Mouse (Mus musculus) olfactory bulb, adult 2 months (tissue): ENCODE data around the gene Ube3b. TPM values are rescaled to one million over a fixed set of nuclear protein-coding genes. Genes with fewer than 3 reads are reported as not detected.

Experiments
- H3K27ac ChIP-seq: fragments of 200-500 bp; 2 replicates; pipeline ENCODE4 v1.5.1; 2012; ENCODE audit warnings: low read depth, low read length; ENCODE audit not compliant: insufficient read depth
- H3K4me1 ChIP-seq: fragments of 200-500 bp; 2 replicates; pipeline ENCODE4 v1.6.1; 2012; ENCODE audit warnings: low read length; ENCODE audit not compliant: control insufficient read depth, insufficient read depth
- H3K4me3 ChIP-seq: fragments of 200-500 bp; 2 replicates; pipeline ENCODE4 v1.5.1; 2012; ENCODE audit warnings: mild to moderate bottlenecking, low read depth, low read length, moderate library complexity; ENCODE audit not compliant: insufficient read depth
- CTCF ChIP-seq: fragments of 200-500 bp; IDR thresholded peaks from 2 replicates; pipeline ENCODE4 v1.5.1; 2012; ENCODE audit warnings: low read depth, mild to moderate bottlenecking, low read length, moderate library complexity; ENCODE audit not compliant: insufficient read depth
- POLR2A ChIP-seq: fragments of 200-500 bp; IDR thresholded peaks from 2 replicates; pipeline ENCODE4 v1.6.1; 2012; ENCODE audit warnings: mild to moderate bottlenecking, low read depth, low read length, moderate library complexity; ENCODE audit not compliant: insufficient read depth
- WGBS: fragments of 180-500 bp; shearing (Covaris S2); methylation state at CpG from one replicate; pipeline ENCODE4 v1.1.7; 2018; 5-methylcytosine and 5-hydroxymethylcytosine counted together
- polyA plus RNA-seq: library from polyadenylated mRNA; stranded (reverse); fragments of >200 nt; gene quantifications from 2 replicates; pipeline ENCODE4 v1.2.4, GENCODE M21; 2012; ENCODE audit warnings: low replicate concordance; ENCODE audit not compliant: missing spikeins, insufficient read depth, insufficient read length

Ube3b gene
- polyA plus RNA-seq, 1 experiment: 59.2 TPM

GRCm38 (mm10) chr5:114428621-114429020 lies 48.2 kb downstream of the Ube3b start:
- Histone ChIP-seq H3K27ac (no peak overlapping the region), H3K4me3 (no peak overlapping the region), H3K4me1 (0 out of 2 replicates have a peak, but pooled peaks cover 3% of the 10 kb centered on the region)
- 80% methylated on average over 18 of the region's 18 CpGs for WGBS
- TF ChIP-seq POLR2A (no peak), CTCF (no peak)

- no peak overlapping the region for H3K4me3 ChIP-seq
- 0 out of 2 replicates have a peak, but pooled peaks cover 3% of the 10 kb centered on the region for H3K4me1 ChIP-seq
- H3K27ac ChIP-seq: no peak overlapping the region
- TF ChIP-seq CTCF (no peak), POLR2A (no peak)
- 83% methylated on average over 7 of the region's 7 CpGs for WGBS
Measured at GRCm38 (mm10) chr5:114429781-114430180, 49.4 kb downstream of the Ube3b start.

GRCm38 (mm10) chr5:114434359-114434758 lies 54.0 kb downstream of the Ube3b start:
- Histone ChIP-seq H3K27ac (no peak overlapping the region), H3K4me3 (no peak overlapping the region), H3K4me1 (no peaks in the 10 kb centered on the region)
- WGBS: 82% methylated on average over 8 of the region's 8 CpGs
- TF ChIP-seq POLR2A: no peak
- TF ChIP-seq CTCF: no peak

- Histone ChIP-seq H3K4me3 (no peak overlapping the region), H3K4me1 (no peaks in the 10 kb centered on the region), H3K27ac (no peak overlapping the region)
- TF ChIP-seq POLR2A (no peak), CTCF (no peak)
- WGBS: 89% methylated on average over 14 of the region's 14 CpGs
Measured at GRCm38 (mm10) chr5:114435588-114435987, 55.2 kb downstream of the Ube3b start.

- 2% methylated on average over 43 of the region's 43 CpGs for WGBS
- Histone ChIP-seq H3K27ac (peak within 1 kb of the TSS; percentile 47; the same call in 1 of the 2 replicates), H3K4me3 (peak within 1 kb of the TSS; percentile 72), H3K4me1 (peaks cover 9% of the 10 kb centered on the region; the same call in 1 of the 2 replicates)
- no peak for TF ChIP-seq CTCF
- TF ChIP-seq POLR2A: peak; percentile 36; the same call in 1 of the 2 replicates
Measured at GRCm38 (mm10) chr5:114443566-114444367, 63.4 kb downstream of the Ube3b start, which contains the start of the genes Mmab and Mvk. Gene Mmab, minus strand, starts transcription at chr5:114444060. Gene Mvk, plus strand, starts transcription at chr5:114444269.

- Histone ChIP-seq H3K4me3 (peak overlapping the region; percentile 72), H3K4me1 (peaks cover 9% of the 10 kb centered on the region; the same call in 1 of the 2 replicates), H3K27ac (no peak overlapping the region)
- TF ChIP-seq CTCF (no peak), POLR2A (no peak)
- WGBS: under 1% methylated on average over 21 of the region's 21 CpGs
Measured at GRCm38 (mm10) chr5:114444368-114444692, 63.9 kb downstream of the Ube3b start.

- no peak for TF ChIP-seq POLR2A
- no peak for TF ChIP-seq CTCF
- 93% methylated on average over 4 of the region's 4 CpGs for WGBS
Measured at GRCm38 (mm10) chr5:114449011-114449410, 68.6 kb downstream of the Ube3b start.

GRCm38 (mm10) chr5:114456287-114456686 lies 75.9 kb downstream of the Ube3b start:
- WGBS: 84% methylated on average over 9 of the region's 9 CpGs
- no peak overlapping the region for H3K27ac ChIP-seq
- no peak overlapping the region for H3K4me3 ChIP-seq
- peaks cover 7% of the 10 kb centered on the region for H3K4me1 ChIP-seq
- TF ChIP-seq POLR2A (no peak), CTCF (no peak)

More at GRCm38 (mm10) chr5:114449011-114449410, 68.6 kb downstream of the Ube3b start:
- Histone ChIP-seq H3K4me1 (0 out of 2 replicates have a peak, but pooled peaks cover 5% of the 10 kb centered on the region), H3K4me3 (no peak overlapping the region), H3K27ac (no peak overlapping the region)

- Histone ChIP-seq H3K27ac (no peak overlapping the region), H3K4me1 (peaks cover 9% of the 10 kb centered on the region), H3K4me3 (no peak overlapping the region)
- WGBS: 65% methylated on average over 16 of the region's 16 CpGs
- TF ChIP-seq CTCF (no peak), POLR2A (no peak)
Measured at GRCm38 (mm10) chr5:114456995-114457605, 76.7 kb downstream of the Ube3b start.
